Mouse (Mus musculus) thymus, adult 2 months (tissue): ENCODE measurements at regions not wholly inside any gene's neighbourhood (a gene's known extent, or its start where the extent isn't known, plus 50 kb on each side); places are given as distances from the start of the nearest gene placed in this dataset.

Source experiments
- DNase-seq: peaks from one replicate; pipeline ENCODE4 v3.0.0; 2021
- H3K27ac ChIP-seq: fragments of 200-500 bp; 2 replicates; pipeline ENCODE4 v1.5.1; 2012; ENCODE audit warnings: low read length, control low read depth; ENCODE audit not compliant: control insufficient read depth, insufficient read depth
- H3K27me3 ChIP-seq: fragments of 200-500 bp; 2 replicates; pipeline ENCODE4 v1.6.1; 2012; ENCODE audit warnings: mild to moderate bottlenecking, low read length, moderate library complexity, mixed read lengths; ENCODE audit not compliant: control insufficient read depth, insufficient read depth
- H3K36me3 ChIP-seq: fragments of 200-500 bp; 2 replicates; pipeline ENCODE4 v1.6.1; 2012; ENCODE audit warnings: mild to moderate bottlenecking, low read length, moderate library complexity; ENCODE audit not compliant: control insufficient read depth, insufficient read depth
- H3K4me1 ChIP-seq: fragments of 200-500 bp; replicated peaks from 2 replicates; pipeline ENCODE4 v1.6.1; 2012; ENCODE audit warnings: low read length; ENCODE audit not compliant: control insufficient read depth, insufficient read depth
- H3K4me3 ChIP-seq: fragments of 200-500 bp; 2 replicates; pipeline ENCODE4 v1.5.1; 2012; ENCODE audit warnings: mild to moderate bottlenecking, low read length, control low read depth, moderate library complexity; ENCODE audit not compliant: control insufficient read depth, insufficient read depth
- CTCF ChIP-seq: fragments of 200-500 bp; IDR thresholded peaks from 2 replicates; pipeline ENCODE4 v1.5.1; 2012; ENCODE audit warnings: mild to moderate bottlenecking, control low read depth, low read length, moderate library complexity, borderline replicate concordance; ENCODE audit not compliant: control insufficient read depth, poor library complexity, insufficient read depth; ENCODE audit errors: extremely low read depth
- POLR2A ChIP-seq: fragments of 200-500 bp; IDR thresholded peaks from 2 replicates; pipeline ENCODE4 v1.6.1; 2012; ENCODE audit warnings: mild to moderate bottlenecking, low read length, control low read depth, moderate library complexity; ENCODE audit not compliant: control insufficient read depth, poor library complexity, insufficient read depth; ENCODE audit errors: extremely low read depth
- WGBS: fragments of 180-500 bp; shearing (Covaris S2); methylation state at CpG from one replicate; pipeline ENCODE4 v1.1.7; 2018; 5-methylcytosine and 5-hydroxymethylcytosine counted together

GRCm38 (mm10) chr15:7013047-7013446 lies 77.4 kb upstream of the Lifr start:
- Histone ChIP-seq H3K36me3 (no peaks in the 10 kb centered on the region), H3K27me3 (no peaks in the 10 kb centered on the region), H3K4me1 (no peaks in the 10 kb centered on the region), H3K4me3 (no peak overlapping the region), H3K27ac (no peak overlapping the region)
- TF ChIP-seq POLR2A (no peak), CTCF (no peak)
- DNase-seq, result no peak
- WGBS, result 88% methylated on average over 5 of the region's 5 CpGs

GRCm38 (mm10) chr15:7014984-7015383 lies 75.4 kb upstream of the Lifr start:
- no peak for DNase-seq
- no peaks in the 10 kb centered on the region for H3K4me1 ChIP-seq
- TF ChIP-seq POLR2A, result no peak
- TF ChIP-seq CTCF, result no peak
- whole genome bisulfite sequencing, result 91% methylated on average over 2 of the region's 2 CpGs
- H3K36me3 ChIP-seq, result no peaks in the 10 kb centered on the region
- no peak overlapping the region for H3K27ac ChIP-seq
- H3K27me3 ChIP-seq, result no peaks in the 10 kb centered on the region
- H3K4me3 ChIP-seq, result no peak overlapping the region

- TF ChIP-seq CTCF (no peak), POLR2A (no peak)
- WGBS, result 81% methylated on average over 3 of the region's 3 CpGs
Observed at GRCm38 (mm10) chr15:7016018-7016417, 74.4 kb upstream of the Lifr start.

GRCm38 (mm10) chr15:7017281-7017845 lies 73.1 kb upstream of the Lifr start:
- no peak overlapping the region for H3K4me3 ChIP-seq
- H3K27ac ChIP-seq, result no peak overlapping the region
- no peaks in the 10 kb centered on the region for H3K4me1 ChIP-seq
- DNase-seq, result no peak
- TF ChIP-seq CTCF (no peak), POLR2A (no peak)
- H3K36me3 ChIP-seq, result no peaks in the 10 kb centered on the region
- 31% methylated on average over 6 of the region's 6 CpGs for WGBS
- H3K27me3 ChIP-seq, result no peaks in the 10 kb centered on the region

More at GRCm38 (mm10) chr15:7016018-7016417, 74.4 kb upstream of the Lifr start:
- Histone ChIP-seq H3K27me3 (no peaks in the 10 kb centered on the region), H3K36me3 (no peaks in the 10 kb centered on the region), H3K4me1 (no peaks in the 10 kb centered on the region), H3K4me3 (no peak overlapping the region), H3K27ac (no peak overlapping the region)
- DNase-seq, result no peak

GRCm38 (mm10) chr15:7022660-7023059 lies 67.8 kb upstream of the Lifr start:
- Histone ChIP-seq H3K36me3 (no peaks in the 10 kb centered on the region), H3K4me3 (no peak overlapping the region), H3K27me3 (no peaks in the 10 kb centered on the region), H3K27ac (no peak overlapping the region), H3K4me1 (no peaks in the 10 kb centered on the region)
- DNase-seq, result no peak
- TF ChIP-seq CTCF (no peak), POLR2A (no peak)

- Histone ChIP-seq H3K4me1 (no peaks in the 10 kb centered on the region), H3K27me3 (no peaks in the 10 kb centered on the region), H3K27ac (no peak overlapping the region), H3K36me3 (no peaks in the 10 kb centered on the region), H3K4me3 (no peak overlapping the region)
- WGBS, result 92% methylated on average over 4 of the region's 4 CpGs
- no peak for DNase-seq
- TF ChIP-seq POLR2A (no peak), CTCF (no peak)
Observed at GRCm38 (mm10) chr15:7025194-7025593, 65.2 kb upstream of the Lifr start.
